Mouse (Mus musculus) CH12.LX (cell line): ENCODE results near the gene Mllt10.

Experiments used
- CHD2 ChIP-seq: IDR thresholded peaks from 2 replicates; pipeline ENCODE4 v1.6.1; 2011; ENCODE audit warnings: low read length, improper control_type of control experiment
- CTCF ChIP-seq, 2 experiments: IDR thresholded peaks in 1 of 2; conservative IDR thresholded peaks in 1 of 2; 2 replicates each; pipeline ENCODE4 v1.5.1; 2011 to 2012; ENCODE audit warnings: low read depth in 2 of 2, low read length in 2 of 2, improper control_type of control experiment in 1 of 2, inconsistent platforms in 1 of 2, mild to moderate bottlenecking in 1 of 2, moderate library complexity in 1 of 2
- ETS1 ChIP-seq: conservative IDR thresholded peaks from 2 replicates; pipeline ENCODE4 v1.6.1; 2012; ENCODE audit warnings: low read depth, mild to moderate bottlenecking, inconsistent platforms, low read length, improper control_type of control experiment, moderate library complexity
- MAX ChIP-seq: IDR thresholded peaks from 2 replicates; pipeline ENCODE4 v1.6.1; 2011; ENCODE audit warnings: low read length, improper control_type of control experiment
- POLR2A ChIP-seq: IDR thresholded peaks from 2 replicates; pipeline ENCODE4 v1.6.1; 2011; ENCODE audit warnings: low read depth, mild to moderate bottlenecking, improper control_type of control experiment, low read length
- ZC3H11A ChIP-seq: IDR thresholded peaks from 2 replicates; pipeline ENCODE4 v1.6.1; 2012; ENCODE audit warnings: low read depth, mild to moderate bottlenecking, inconsistent platforms, low read length, improper control_type of control experiment

- TF ChIP-seq ETS1 (no peak), POLR2A (no peak), CTCF (conservative IDR thresholded peaks at IDR 0.05 in 1 of 2, IDR thresholded peaks at IDR 0.05 in 1 of 2; ENCODE audit: low read depth in 2 of 2, low read length in 2 of 2) (no peak), ZC3H11A (no peak), MAX (no peak), CHD2 (no peak)
These were observed 154.3 kb downstream of the Mllt10 start for GRCm38 (mm10) chr2:18209211-18209823.
